Comparison of ENCODE assay signal across 23 mouse cellular contexts in genomic region chr1:143809062-143809461, GRCm38 (mm10). TPM values are rescaled to one million over a fixed set of nuclear protein-coding genes. Genes with fewer than 3 reads are reported as not detected.
DNase-seq lines count a peak whose midpoint lies in the region; ATAC-seq and TF ChIP-seq lines count a peak whose summit lies in the region.
"Had no signal": no experiment of that assay in that cellular context is flagged by ENCODE, and none has a peak within 500 bp of the region (broad histone marks: within the 10 kb centered on the region; RNA-seq: fewer than 3 reads in every experiment).

No protein-coding gene starts in this region.

- no peaks in the 10 kb centered on the region for H3K4me1 ChIP-seq in lung, postnatal 0 days (ENCODE audit: insufficient read depth, low read depth, low read length)
- H3K4me1 ChIP-seq: embryonic facial prominence, embryonic 12.5 days; forebrain, embryonic 15.5 days had no signal

- no peak overlapping the region for H3ac ChIP-seq in myocyte (ENCODE audit: control insufficient read depth, insufficient read length)

- no peak for TF ChIP-seq EP300 in lung, postnatal 0 days (IDR thresholded peaks at IDR 0.05)

- no peak for TF ChIP-seq POLR2A in myocyte (IDR thresholded peaks at IDR 0.05; ENCODE audit: insufficient read length, low read depth)

- H3K27ac ChIP-seq in lung, postnatal 0 days (ENCODE audit: low read length) = no peak overlapping the region
- H3K27ac ChIP-seq: embryonic facial prominence, embryonic 12.5 days; forebrain, embryonic 15.5 days; heart, embryonic 15.5 days had no signal

- no peaks in the 10 kb centered on the region for H3K79me2 ChIP-seq in myocyte (ENCODE audit: control insufficient read depth, insufficient read depth)

- peak; percentile 30 for DNase-seq in adrenal gland, postnatal 10 days
- DNase-seq in adrenal gland, adult (ENCODE audit: inconsistent age in 2 of 2, low spot score in 1 of 2) = no peak
- peak; percentile 8 for DNase-seq in gastrocnemius, postnatal 25 days
- no peak for DNase-seq in gastrocnemius, adult 8-10 months (ENCODE audit: low spot score in 2 of 2)
- no peak for DNase-seq in lung, postnatal 0 days (ENCODE audit: low spot score)
- no peak for DNase-seq in lung, adult 18-20 months
- no peak for DNase-seq in layer of hippocampus, postnatal 14 days (ENCODE audit: low spot score in 2 of 2)
- DNase-seq: adrenal gland, adult 2 months; B cell, adult 2 months; cerebellum, adult 11-12 months; cerebellum, adult 9-10 months; cerebellum, postnatal 25 days; heart, postnatal 36 days had no signal

- no peak overlapping the region for H3K4me3 ChIP-seq in lung, postnatal 0 days (ENCODE audit: low read depth, low read length)
- no peak overlapping the region for H3K4me3 ChIP-seq in myocyte
- H3K4me3 ChIP-seq: embryonic facial prominence, embryonic 12.5 days; forebrain, embryonic 15.5 days; heart, embryonic 15.5 days had no signal

- H3K36me3 ChIP-seq in lung, postnatal 0 days (ENCODE audit: insufficient read depth, low read length) = no peaks in the 10 kb centered on the region
- H3K36me3 ChIP-seq in myocyte (ENCODE audit: control insufficient read depth, insufficient read depth) = no peaks in the 10 kb centered on the region
- H3K36me3 ChIP-seq: embryonic facial prominence, embryonic 12.5 days; heart, embryonic 15.5 days had no signal

- 71% methylated on average over 6 of the region's 6 CpGs for WGBS in lung, postnatal 0 days

- H3K9ac ChIP-seq in lung, postnatal 0 days (replicated peaks; ENCODE audit: low read depth) = no peak overlapping the region
- H3K9ac ChIP-seq: embryonic facial prominence, embryonic 12.5 days; forebrain, embryonic 15.5 days; heart, embryonic 15.5 days had no signal

- ATAC-seq in lung, postnatal 0 days = peak; percentile 43
- ATAC-seq: CD4-positive, CD25-positive, alpha-beta regulatory T cell, adult 4 months; forebrain, embryonic 15.5 days; hindbrain, embryonic 16.5 days; inflammation-experienced regulatory T-cells, adult 6 months; intestine, postnatal 0 days had no signal

- no peak overlapping the region for H3K4me2 ChIP-seq in lung, postnatal 0 days (replicated peaks; ENCODE audit: low read depth, low read length)
- H3K4me2 ChIP-seq in myocyte (ENCODE audit: low read depth) = peak overlapping the region; percentile 5
- H3K4me2 ChIP-seq: embryonic facial prominence, embryonic 12.5 days; forebrain, embryonic 15.5 days; heart, embryonic 11.5 days; heart, embryonic 15.5 days had no signal

- H3K27me3 ChIP-seq in lung, postnatal 0 days (replicated peaks; ENCODE audit: insufficient read depth, low read length) = no peaks in the 10 kb centered on the region
- H3K27me3 ChIP-seq in myocyte (ENCODE audit: control insufficient read depth, insufficient read depth, insufficient read length) = no peaks in the 10 kb centered on the region
- H3K27me3 ChIP-seq: embryonic facial prominence, embryonic 12.5 days; forebrain, embryonic 15.5 days; heart, embryonic 15.5 days had no signal

- no peak for TF ChIP-seq CTCF in lung, postnatal 0 days (IDR thresholded peaks at IDR 0.05)

- no peaks in the 10 kb centered on the region for H3K9me3 ChIP-seq in lung, postnatal 0 days (ENCODE audit: low read length)
- H3K9me3 ChIP-seq: embryonic facial prominence, embryonic 12.5 days; forebrain, embryonic 15.5 days; G1E; heart, embryonic 15.5 days had no signal

TF ChIP-seq in myocyte, 11 proteins besides CTCF, POLR2A, EP300 and RAD21:
- TF ChIP-seq CEBPB (IDR thresholded peaks at IDR 0.05; ENCODE audit: insufficient read depth, poor library complexity, severe bottlenecking) (no peak), REST (IDR thresholded peaks at IDR 0.05; ENCODE audit: insufficient read depth, insufficient read length) (no peak), MYOD1 (IDR thresholded peaks at IDR 0.05; ENCODE audit: control insufficient read depth in 1 of 3, insufficient read length in 2 of 3, low read depth in 2 of 3) (peak in 2 of 3 experiments; percentile 13 to 72), POLR2AphosphoS2 (IDR thresholded peaks at IDR 0.05; ENCODE audit: insufficient read length, low read depth) (no peak), TCF3 (IDR thresholded peaks at IDR 0.05; ENCODE audit: insufficient read length, low read depth) (no peak), TCF12 (IDR thresholded peaks at IDR 0.05; ENCODE audit: insufficient read depth, poor library complexity, severe bottlenecking) (no peak), MAX (IDR thresholded peaks at IDR 0.05; ENCODE audit: low read depth) (no peak), E2F4 (IDR thresholded peaks at IDR 0.05; ENCODE audit: insufficient read depth) (no peak), USF1 (IDR thresholded peaks at IDR 0.05; ENCODE audit: low read depth) (no peak), MYOG (IDR thresholded peaks at IDR 0.05; ENCODE audit: control insufficient read depth in 1 of 3, insufficient read depth in 1 of 3, insufficient read length in 2 of 3, low read depth in 2 of 3) (peak in 2 of 3 experiments; percentile 67 to 75), SRF (IDR thresholded peaks at IDR 0.05; ENCODE audit: control insufficient read depth, insufficient read length, low read depth) (no peak)

RNA-seq across cellular contexts. Expression of gene Uchl5, which starts 32.0 kb away (rescaled TPM):
- 10 to 100 TPM; 26.6 to 30.3 TPM for total RNA-seq in adrenal gland, postnatal 10 days (2021)
- 10 to 100 TPM; 23.3 to 23.9 TPM for total RNA-seq in gastrocnemius, postnatal 25 days (2021)
- 10 to 100 TPM; 19.7 to 25.1 (median 22.2) TPM for total RNA-seq in gastrocnemius, adult 8-10 months (2022)
- polyA plus RNA-seq in lung, postnatal 0 days (2015; fragmentation: Nextera tagmentation; extraction: Ambion mirVana) = 37.1 and 41.3 TPM in 2 replicates
- polyA plus RNA-seq in myocyte (2012; fragmentation: generic; extraction: Trizol) = 13.9 TPM
- total RNA-seq in layer of hippocampus, postnatal 14 days (2021) = 10 to 100 TPM; 32.4 to 35.3 TPM

RNA-seq across cellular contexts. Expression of gene Trove2, which starts 32.2 kb away (rescaled TPM):
- 10 to 100 TPM in 1 of 2 experiments, 1 to 10 TPM in 1; 8.3 to 10.4 TPM for total RNA-seq in adrenal gland, postnatal 10 days (2021)
- 1 to 10 TPM; 2.5 to 3.1 TPM for total RNA-seq in gastrocnemius, postnatal 25 days (2021)
- total RNA-seq in gastrocnemius, adult 8-10 months (2022) = 1 to 10 TPM; 2.8 to 3.6 (median 3.2) TPM
- polyA plus RNA-seq in lung, postnatal 0 days (2015; fragmentation: Nextera tagmentation; extraction: Ambion mirVana) = 14.9 and 17.0 TPM in 2 replicates
- 1.9 TPM for polyA plus RNA-seq in myocyte (2012; fragmentation: generic; extraction: Trizol)
- total RNA-seq in layer of hippocampus, postnatal 14 days (2021) = 10 to 100 TPM; 28.0 to 29.9 TPM

Comparison
In these comparisons a context has a peak if more than half of its experiments do, and no peak if none do; other contexts are left out.
1. DNase-seq: peak in adrenal gland, postnatal 10 days (single experiment) and gastrocnemius, postnatal 25 days (single experiment); none in adrenal gland, adult (0 of 2), gastrocnemius, adult 8-10 months (0 of 2), lung, postnatal 0 days (single experiment), lung, adult 18-20 months (0 of 2) and layer of hippocampus, postnatal 14 days (0 of 2).